Mouse (Mus musculus) forebrain, embryonic 10.5 days (tissue): ENCODE measurements around the gene Jmjd8. TPM values are rescaled to one million over a fixed set of nuclear protein-coding genes. Genes with fewer than 3 reads are reported as not detected.
"Not testable (repeated sequence)": the region's sequence is repeated elsewhere in the genome, so short reads cannot be mapped to it uniquely, and the experiment has no call there.

Experiments
- DNase-seq: peaks from one replicate; pipeline ENCODE4 v3.0.0-alpha.2; 2017; ENCODE audit warnings: low spot score; ENCODE audit errors: extremely low spot score
- H3K27ac ChIP-seq: fragments of 300-500 bp; sonication (generic); 2 replicates; pipeline ENCODE4 v1.5.1; 2016; ENCODE audit warnings: mild to moderate bottlenecking
- H3K27me3 ChIP-seq: fragments of 300-500 bp; sonication (generic); 2 replicates; pipeline ENCODE4 v1.6.1; 2016; ENCODE audit warnings: mild to moderate bottlenecking; ENCODE audit not compliant: poor library complexity, severe bottlenecking
- H3K36me3 ChIP-seq: fragments of 300-500 bp; sonication (generic); replicated peaks from 2 replicates; pipeline ENCODE4 v1.6.1; 2016; ENCODE audit warnings: mild to moderate bottlenecking, moderate library complexity
- H3K4me1 ChIP-seq: fragments of 300-500 bp; sonication (generic); 2 replicates; pipeline ENCODE4 v1.6.1; 2016
- H3K4me3 ChIP-seq: fragments of 300-500 bp; sonication (generic); 2 replicates; pipeline ENCODE4 v1.5.1; 2016; ENCODE audit warnings: mild to moderate bottlenecking, moderate library complexity
- H3K9me3 ChIP-seq: fragments of 300-500 bp; sonication (generic); 2 replicates; pipeline ENCODE4 v1.6.1; 2016; ENCODE audit warnings: mild to moderate bottlenecking, moderate library complexity
- WGBS: fragments of 180-500 bp; shearing (Covaris S2); methylation state at CpG from one replicate; pipeline ENCODE4 v1.1.7; 2016; 5-methylcytosine and 5-hydroxymethylcytosine counted together
- polyA plus RNA-seq: library from polyadenylated mRNA; unstranded; fragments of >200 nt; fragmentation: Nextera tagmentation; extraction: Ambion mirVana; gene quantifications from 2 replicates; pipeline ENCODE4 v1.2.1, GENCODE M21; 2016

The Jmjd8 gene
- polyA plus RNA-seq, 1 experiment from 2014 or later, result 58.7 TPM

- peak overlapping the region; percentile 78 for H3K4me3 ChIP-seq
- no peak for DNase-seq
- H3K27ac ChIP-seq, result peak overlapping the region; percentile 93
- 63% methylated on average over 17 of the region's 17 CpGs for WGBS
- H3K9me3 ChIP-seq, result no peaks in the 10 kb centered on the region
- H3K4me1 ChIP-seq, result peaks cover 77% of the 10 kb centered on the region
- H3K27me3 ChIP-seq, result no peaks in the 10 kb centered on the region
- H3K36me3 ChIP-seq, result peaks cover 34% of the 10 kb centered on the region
These were observed 33.7 kb upstream of the Jmjd8 start for GRCm38 (mm10) chr17:25794998-25795397.

DNA sequence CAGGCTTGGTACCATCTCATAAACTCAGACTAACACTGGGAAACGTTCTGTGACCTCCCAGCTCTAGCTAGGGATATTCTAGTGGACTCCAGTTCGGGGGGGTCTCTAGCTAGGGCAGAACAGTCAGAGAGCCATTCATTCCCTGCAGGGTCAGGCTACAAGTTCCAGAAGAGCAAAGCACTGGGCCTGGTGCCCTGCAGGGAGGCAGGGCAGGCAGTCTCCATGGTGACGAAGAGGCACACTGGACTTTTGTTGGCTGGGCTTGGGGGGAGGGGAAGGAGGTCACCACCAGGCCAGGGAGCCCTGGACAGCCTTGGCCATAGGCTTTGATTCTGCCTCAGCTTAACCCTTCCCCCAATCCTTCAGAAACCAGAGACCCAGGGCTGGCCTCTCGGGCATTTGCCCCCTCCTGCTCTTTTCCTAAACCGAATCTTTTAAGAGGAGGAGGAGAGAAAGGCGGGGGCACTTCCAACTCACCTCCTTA is 33.0 kb upstream of the Jmjd8 start, which contains the start of gene AC134908.4:
Gene AC134908.4, minus strand, starts transcription at position 51 of the 484 bp plus-strand sequence.
- Histone ChIP-seq H3K27me3 (no peaks in the 10 kb centered on the region), H3K4me3 (peak within 1 kb of the TSS; percentile 78), H3K9me3 (no peaks in the 10 kb centered on the region), H3K27ac (peak within 1 kb of the TSS; percentile 93), H3K36me3 (peaks cover 30% of the 10 kb centered on the region), H3K4me1 (peaks cover 74% of the 10 kb centered on the region)
- peak; percentile 90 for DNase-seq
- 1% methylated on average over 6 of the region's 6 CpGs for WGBS

DNA sequence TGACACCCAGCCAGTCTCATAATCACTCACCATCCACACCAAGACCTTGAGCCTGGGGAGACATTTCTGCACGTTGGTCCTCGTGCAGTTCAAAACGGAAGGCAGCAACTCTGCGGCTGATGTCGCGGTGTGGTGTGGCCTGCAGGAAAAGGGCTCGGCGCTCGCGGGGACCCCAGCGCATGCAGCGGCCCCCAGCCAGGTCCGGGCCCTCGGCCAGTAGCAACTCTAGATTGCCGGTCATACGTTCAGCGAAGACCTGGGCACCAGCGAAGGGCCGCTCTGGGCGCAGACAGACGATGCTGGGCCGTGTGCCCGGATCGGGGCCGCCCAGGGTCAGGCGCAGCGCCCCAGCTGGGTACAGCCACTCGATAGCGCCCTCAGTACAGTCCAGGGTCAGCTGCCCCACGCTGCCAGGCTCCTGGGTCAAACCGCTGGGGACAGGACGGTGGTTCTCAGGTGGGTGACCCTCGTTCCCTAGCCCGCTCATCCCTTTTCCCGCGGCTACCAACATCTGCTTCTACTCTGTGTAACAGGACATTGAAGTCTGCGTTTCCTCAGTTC is 32.4 kb upstream of the Jmjd8 start:
- WGBS, result under 1% methylated on average over 37 of the region's 37 CpGs
- Histone ChIP-seq H3K36me3 (peaks cover 27% of the 10 kb centered on the region), H3K4me3 (peak overlapping the region; percentile 78), H3K27ac (peak overlapping the region; percentile 93), H3K27me3 (peaks cover 1% of the 10 kb centered on the region), H3K9me3 (no peaks in the 10 kb centered on the region), H3K4me1 (peaks cover 71% of the 10 kb centered on the region)
- DNase-seq, result peak; percentile 38

DNA sequence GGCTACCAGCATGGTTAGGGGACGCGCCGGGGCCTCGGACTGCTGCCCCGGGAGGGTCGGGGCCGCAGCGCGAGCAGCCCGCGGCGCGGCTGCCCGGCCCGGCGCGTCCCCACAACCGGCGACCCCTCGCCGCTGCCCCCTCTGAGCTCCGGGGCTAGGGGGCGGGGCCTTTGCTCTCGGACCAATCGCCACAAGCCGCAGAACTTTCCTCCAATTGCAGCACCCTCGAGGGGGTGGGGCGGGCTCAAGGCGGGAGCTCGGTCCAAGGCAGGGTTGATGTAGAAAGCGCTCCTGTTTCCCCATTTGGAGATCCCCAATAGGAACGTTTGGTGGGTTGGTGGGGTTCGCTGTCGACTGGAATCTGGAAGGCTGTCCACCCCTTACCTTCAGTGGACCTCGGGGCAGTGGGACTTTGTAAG is 31.7 kb upstream of the Jmjd8 start, which contains the start of gene Metrn:
Gene Metrn, minus strand, starts transcription at position 186 of the 419 bp plus-strand sequence.
- WGBS, result under 1% methylated on average over 35 of the region's 35 CpGs

GRCm38 (mm10) chr17:25801029-25801428 is 27.6 kb upstream of the Jmjd8 start:
- H3K27me3 ChIP-seq, result peaks cover 23% of the 10 kb centered on the region
- 10% methylated on average over 6 of the region's 6 CpGs for whole genome bisulfite sequencing
- H3K4me3 ChIP-seq, result no peak overlapping the region
- H3K36me3 ChIP-seq, result no peaks in the 10 kb centered on the region
- H3K9me3 ChIP-seq, result no peaks in the 10 kb centered on the region
- H3K27ac ChIP-seq, result no peak overlapping the region
- peaks cover 46% of the 10 kb centered on the region for H3K4me1 ChIP-seq
- DNase-seq, result peak; percentile 71

More for the DNA sequence above, 31.7 kb upstream of the Jmjd8 start, which contains the start of gene Metrn:
- peak; percentile 95 for DNase-seq
- peaks cover 65% of the 10 kb centered on the region for H3K4me1 ChIP-seq
- H3K36me3 ChIP-seq, result peaks cover 27% of the 10 kb centered on the region
- peak within 1 kb of the TSS; percentile 78 for H3K4me3 ChIP-seq
- peak within 1 kb of the TSS; percentile 93 for H3K27ac ChIP-seq
- H3K27me3 ChIP-seq, result peaks cover 8% of the 10 kb centered on the region
- no peaks in the 10 kb centered on the region for H3K9me3 ChIP-seq

GRCm38 (mm10) chr17:25802825-25803517 is 25.7 kb upstream of the Jmjd8 start:
- peak overlapping the region; percentile 80 for H3K27ac ChIP-seq
- WGBS, result 8% methylated on average over 10 of the region's 10 CpGs
- DNase-seq, result peak; percentile 82

DNA sequence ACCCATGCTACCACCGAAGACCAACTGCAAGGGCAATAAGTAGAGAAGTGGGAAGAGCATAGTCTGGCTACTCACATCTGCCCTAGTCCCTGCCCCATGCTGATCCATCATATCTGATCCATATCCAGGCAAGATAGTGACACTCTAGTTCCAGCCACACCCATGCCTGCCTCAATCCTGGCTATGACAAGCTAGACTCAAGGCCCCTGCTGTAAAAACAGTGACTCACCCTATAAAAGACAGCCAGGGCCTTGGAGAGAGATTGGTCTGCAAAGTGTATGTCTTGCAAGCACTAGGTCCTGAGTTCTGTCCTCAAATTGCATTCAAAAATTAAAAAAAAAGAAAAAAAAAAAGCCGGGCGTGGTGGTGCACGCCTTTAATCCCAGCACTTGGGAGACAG is 22.2 kb upstream of the Jmjd8 start:
- no peak overlapping the region for H3K27ac ChIP-seq
- 89% methylated on average over 4 of the region's 4 CpGs for WGBS
- no peaks in the 10 kb centered on the region for H3K36me3 ChIP-seq
- peaks cover 62% of the 10 kb centered on the region for H3K27me3 ChIP-seq
- peaks cover 60% of the 10 kb centered on the region for H3K4me1 ChIP-seq
- H3K4me3 ChIP-seq, result no peak overlapping the region
- H3K9me3 ChIP-seq, result no peaks in the 10 kb centered on the region
- DNase-seq, result no peak

More at GRCm38 (mm10) chr17:25802825-25803517, 25.7 kb upstream of the Jmjd8 start:
- H3K36me3 ChIP-seq, result no peaks in the 10 kb centered on the region
- peak overlapping the region; percentile 31 for H3K4me3 ChIP-seq
- H3K27me3 ChIP-seq, result peaks cover 30% of the 10 kb centered on the region
- H3K4me1 ChIP-seq, result peaks cover 32% of the 10 kb centered on the region
- no peaks in the 10 kb centered on the region for H3K9me3 ChIP-seq

DNA sequence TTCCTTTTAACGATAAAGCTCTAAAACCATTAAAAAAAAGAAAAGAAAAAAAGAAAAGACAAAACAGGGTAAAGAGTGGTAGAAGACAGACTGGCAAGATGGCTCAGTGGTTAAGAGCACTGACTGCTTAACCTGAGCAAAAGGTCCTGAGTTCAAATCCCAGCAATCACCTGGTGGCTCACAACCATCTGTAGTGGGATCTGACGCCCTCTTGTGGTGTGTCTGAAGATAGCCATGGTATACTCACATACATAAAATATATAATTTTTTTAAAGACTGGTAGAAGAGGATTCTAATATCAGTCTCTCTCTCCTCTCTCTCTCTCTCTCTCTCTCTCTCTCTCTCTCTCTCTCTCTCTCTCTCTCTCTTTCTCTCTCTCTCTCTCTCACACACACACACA is 21.2 kb upstream of the Jmjd8 start:
- peaks cover 62% of the 10 kb centered on the region for H3K27me3 ChIP-seq

GRCm38 (mm10) chr17:25808028-25808427 is 20.6 kb upstream of the Jmjd8 start:
- no peak for DNase-seq
- H3K4me3 ChIP-seq, result peak overlapping the region; percentile 88
- H3K36me3 ChIP-seq, result no peaks in the 10 kb centered on the region
- no peaks in the 10 kb centered on the region for H3K9me3 ChIP-seq
- WGBS, result 39% methylated on average over 5 of the region's 5 CpGs
- H3K27ac ChIP-seq, result peak overlapping the region; percentile 94
- peaks cover 50% of the 10 kb centered on the region for H3K4me1 ChIP-seq
- peaks cover 67% of the 10 kb centered on the region for H3K27me3 ChIP-seq

More for the DNA sequence above, 21.2 kb upstream of the Jmjd8 start:
- H3K4me3 ChIP-seq, H3K9me3 ChIP-seq, DNase-seq, H3K27ac ChIP-seq, H3K36me3 ChIP-seq: not testable (repeated sequence)
- WGBS, result 40% methylated on average over 2 of the region's 2 CpGs
- peaks cover 54% of the 10 kb centered on the region for H3K4me1 ChIP-seq

DNA sequence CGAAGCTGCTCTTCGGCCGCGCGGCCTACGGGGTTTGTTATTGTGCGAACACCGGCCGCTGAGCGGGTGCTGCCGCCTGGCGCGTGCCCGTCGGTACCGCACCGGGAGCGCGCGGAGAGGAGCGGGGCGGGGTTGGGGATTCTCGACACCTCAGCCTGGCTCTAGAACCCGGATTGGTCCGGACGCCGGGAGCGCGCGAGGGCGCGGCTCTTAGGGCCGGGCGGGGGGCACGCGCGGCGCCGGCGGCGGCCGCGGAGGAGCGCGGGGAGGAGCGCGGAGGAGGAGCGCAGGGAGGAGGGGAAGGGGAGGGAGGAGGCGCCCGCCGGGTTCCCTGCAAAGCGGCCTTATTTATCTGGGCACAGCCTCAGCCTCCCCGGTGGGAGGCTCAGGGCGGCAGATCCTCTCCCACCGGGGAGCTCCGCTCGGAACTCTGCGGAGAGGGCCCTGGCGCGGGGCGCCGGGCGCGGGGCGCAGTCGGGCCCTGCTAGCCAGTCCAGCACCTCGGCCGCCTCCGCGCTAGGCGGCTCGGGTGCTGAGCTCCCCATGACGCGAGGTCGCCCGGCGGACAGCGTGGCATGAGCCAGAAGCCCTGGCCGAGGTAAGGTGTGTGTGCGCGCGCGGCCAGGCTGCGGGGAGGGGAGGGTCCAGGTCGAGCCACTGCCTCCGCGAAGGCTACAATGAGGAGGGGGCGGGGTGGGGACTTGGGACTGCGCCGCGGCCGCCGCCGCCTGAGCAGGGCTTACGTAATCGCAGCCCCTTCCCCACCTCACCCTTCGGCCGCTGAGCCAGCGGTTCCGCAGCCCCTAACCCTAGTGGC is 19.7 kb upstream of the Jmjd8 start, which contains the start of gene Fbxl16:
Gene Fbxl16, plus strand, starts transcription at position 297 of the 817 bp plus-strand sequence.
- Histone ChIP-seq H3K4me3 (peak within 1 kb of the TSS; percentile 88), H3K27me3 (peaks cover 69% of the 10 kb centered on the region), H3K4me1 (peaks cover 47% of the 10 kb centered on the region), H3K27ac (peak within 1 kb of the TSS; percentile 94), H3K9me3 (no peaks in the 10 kb centered on the region), H3K36me3 (no peaks in the 10 kb centered on the region)
- peak; percentile 85 for DNase-seq
- under 1% methylated on average over 96 of the region's 100 CpGs for WGBS

GRCm38 (mm10) chr17:25809606-25810340 is 18.9 kb upstream of the Jmjd8 start:
- WGBS, result 10% methylated on average over 25 of the region's 25 CpGs
- H3K4me1 ChIP-seq, result peaks cover 46% of the 10 kb centered on the region
- H3K27ac ChIP-seq, result peak overlapping the region; percentile 94
- no peak for DNase-seq
- H3K36me3 ChIP-seq, result no peaks in the 10 kb centered on the region
- H3K4me3 ChIP-seq, result peak overlapping the region; percentile 88
- no peaks in the 10 kb centered on the region for H3K9me3 ChIP-seq
- peaks cover 73% of the 10 kb centered on the region for H3K27me3 ChIP-seq

DNA sequence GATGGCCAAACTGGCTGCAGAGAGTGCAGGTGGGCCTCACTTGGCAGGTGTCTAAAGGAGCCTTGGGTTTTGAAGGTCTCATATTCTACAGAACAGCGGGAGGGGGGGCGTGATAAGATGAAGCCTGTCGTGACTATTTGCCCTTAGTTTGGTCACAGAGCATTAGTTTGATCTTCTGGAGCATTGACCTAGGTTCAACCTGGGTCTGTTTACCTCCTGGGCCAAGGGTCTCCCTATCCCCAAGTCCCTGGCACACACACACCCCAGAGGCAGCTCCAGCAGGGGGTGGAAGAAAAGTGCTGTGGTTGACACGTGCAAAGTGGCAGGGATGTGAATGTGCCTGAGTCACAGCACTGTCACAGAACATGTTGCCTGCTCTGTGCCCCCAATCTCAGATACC is 17.8 kb upstream of the Jmjd8 start:
- H3K4me1 ChIP-seq, result peaks cover 46% of the 10 kb centered on the region
- WGBS, result 83% methylated on average over 4 of the region's 4 CpGs

More for the DNA sequence above, 17.8 kb upstream of the Jmjd8 start:
- Histone ChIP-seq H3K27ac (no peak overlapping the region), H3K4me3 (peak overlapping the region; percentile 88; the same call in 1 of the 2 replicates), H3K36me3 (no peaks in the 10 kb centered on the region), H3K9me3 (no peaks in the 10 kb centered on the region), H3K27me3 (peaks cover 75% of the 10 kb centered on the region)
- no peak for DNase-seq
